Mouse (Mus musculus): ENCODE measurements around the gene Npas2.

DNA sequence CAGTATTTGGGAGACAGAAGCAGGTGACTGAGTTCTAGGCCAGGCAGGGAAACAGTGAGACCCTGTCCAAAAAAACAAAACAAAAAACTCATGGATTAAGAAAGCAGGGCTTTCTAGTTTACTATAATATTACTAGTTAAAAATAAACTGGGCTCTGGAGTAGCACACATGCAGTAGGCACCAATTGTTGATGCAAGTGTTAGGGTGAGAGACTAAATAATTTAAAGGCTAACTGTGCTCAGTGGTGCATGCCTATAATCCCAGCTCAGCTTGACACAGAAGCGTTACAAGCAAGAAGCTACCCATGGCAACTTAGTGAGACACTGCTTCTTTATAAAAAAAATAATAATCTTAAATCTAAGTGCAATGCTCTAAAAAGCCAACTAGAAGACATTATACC is 185.0 kb downstream of the Npas2 start:
- TF ChIP-seq POLR2A (IDR thresholded peaks at IDR 0.05; ENCODE audit: low read depth, low read length) (no peak), CTCF (conservative IDR thresholded peaks at IDR 0.05; ENCODE audit: insufficient read depth, insufficient read length, low read depth, low read length) (no peak)

Data from kidney, adult 2 months (tissue).